In the genomic region with DNA sequence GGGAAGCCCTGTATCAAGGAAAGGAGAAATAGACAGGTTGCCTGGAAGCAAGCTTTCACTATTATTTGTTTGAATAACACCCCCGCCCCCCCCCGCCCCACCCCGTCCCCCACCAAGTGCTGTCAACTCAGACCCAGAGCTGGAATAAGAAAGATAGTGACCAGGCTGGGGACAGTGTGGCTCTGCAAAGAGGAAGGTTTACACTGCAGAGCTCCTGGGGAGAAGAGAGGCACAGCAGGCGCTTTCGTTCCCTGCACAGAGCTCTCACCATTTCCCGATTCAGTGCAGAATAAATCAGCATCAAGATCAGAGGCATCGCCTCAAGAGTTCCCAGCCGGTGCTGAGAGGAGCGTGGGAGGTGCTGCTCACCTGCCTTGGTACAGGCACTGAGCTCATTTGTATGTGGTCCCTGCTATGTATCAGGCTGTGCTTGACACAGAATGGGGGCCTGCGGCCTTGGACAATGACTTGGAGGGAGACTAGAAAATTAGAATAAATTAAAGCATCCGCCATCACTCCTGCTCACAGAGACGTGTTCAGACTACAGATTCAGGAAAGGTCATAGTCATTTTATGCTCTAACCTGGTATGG, we compare ENCODE assay signal across 13 mouse cellular contexts.
DNase-seq lines count a peak whose midpoint lies in the region; ATAC-seq and TF ChIP-seq lines count a peak whose summit lies in the region.
"Had no signal": no experiment of that assay in that cellular context is flagged by ENCODE, and none has a peak within 500 bp of the region (broad histone marks: within the 10 kb centered on the region; RNA-seq: fewer than 3 reads in every experiment).

No protein-coding gene starts in this region.

- no peaks in the 10 kb centered on the region for H3K9me3 ChIP-seq in intestine, embryonic 15.5 days
- H3K9me3 ChIP-seq in intestine, embryonic 16.5 days (ENCODE audit: control insufficient read depth, low read length): no peaks in the 10 kb centered on the region
- no peaks in the 10 kb centered on the region for H3K9me3 ChIP-seq in hindbrain, embryonic 14.5 days (ENCODE audit: control insufficient read depth, low read length)
- no peaks in the 10 kb centered on the region for H3K9me3 ChIP-seq in midbrain, embryonic 16.5 days (replicated peaks; ENCODE audit: control insufficient read depth, low read length, poor library complexity, severe bottlenecking)
- H3K9me3 ChIP-seq: heart, embryonic 15.5 days had no signal

- H3K4me2 ChIP-seq in intestine, embryonic 15.5 days (replicated peaks): no peak overlapping the region
- no peak overlapping the region for H3K4me2 ChIP-seq in intestine, embryonic 16.5 days (ENCODE audit: low read depth, low read length)
- no peak overlapping the region for H3K4me2 ChIP-seq in hindbrain, embryonic 14.5 days (replicated peaks)
- no peak overlapping the region for H3K4me2 ChIP-seq in midbrain, embryonic 16.5 days (ENCODE audit: low read length)
- H3K4me2 ChIP-seq: heart, embryonic 15.5 days; liver, embryonic 11.5 days had no signal

- DNase-seq in hindbrain, embryonic 14.5 days (ENCODE audit: low spot score): no peak
- DNase-seq in kidney, postnatal 36 days: no peak
- no peak for DNase-seq in kidney, adult 2 months
- no peak for DNase-seq in spleen, postnatal 10 days (ENCODE audit: low spot score in 2 of 2)
- DNase-seq: gastrocnemius, postnatal 14 days; kidney, adult 9 months; lung, postnatal 14 days had no signal

- H3K36me3 ChIP-seq in intestine, embryonic 15.5 days: no peaks in the 10 kb centered on the region
- H3K36me3 ChIP-seq in intestine, embryonic 16.5 days (ENCODE audit: control insufficient read depth, insufficient read depth, low read length): no peaks in the 10 kb centered on the region
- H3K36me3 ChIP-seq in hindbrain, embryonic 14.5 days (replicated peaks; ENCODE audit: control insufficient read depth, insufficient read depth): peaks cover 2% of the 10 kb centered on the region; the same call in 1 of the 2 replicates
- H3K36me3 ChIP-seq in midbrain, embryonic 16.5 days (ENCODE audit: control insufficient read depth, insufficient read depth, low read length): no peaks in the 10 kb centered on the region
- no peaks in the 10 kb centered on the region for H3K36me3 ChIP-seq in kidney, adult 2 months (ENCODE audit: control insufficient read depth, insufficient read depth, low read length)
- H3K36me3 ChIP-seq: heart, embryonic 15.5 days had no signal

- peak; percentile 58 for TF ChIP-seq POLR2A in cortical plate, adult 2 months (IDR thresholded peaks at IDR 0.05; ENCODE audit: extremely low read depth, insufficient read depth, low read length)
- no peak for TF ChIP-seq POLR2A in kidney, adult 2 months (IDR thresholded peaks at IDR 0.05; ENCODE audit: low read depth, low read length)

- no peak overlapping the region for H3K9ac ChIP-seq in intestine, embryonic 15.5 days
- no peak overlapping the region for H3K9ac ChIP-seq in intestine, embryonic 16.5 days (ENCODE audit: low read depth, low read length)
- peak overlapping the region; percentile 28; the same call in 1 of the 2 replicates for H3K9ac ChIP-seq in hindbrain, embryonic 14.5 days
- H3K9ac ChIP-seq in midbrain, embryonic 16.5 days (ENCODE audit: low read depth, low read length): peak overlapping the region; percentile 49
- H3K9ac ChIP-seq: heart, embryonic 15.5 days had no signal

- H3K4me3 ChIP-seq in intestine, embryonic 15.5 days (replicated peaks): no peak overlapping the region
- H3K4me3 ChIP-seq in intestine, embryonic 16.5 days (ENCODE audit: low read length): no peak overlapping the region
- no peak overlapping the region for H3K4me3 ChIP-seq in cortical plate, adult 2 months (ENCODE audit: insufficient read depth, low read length)
- H3K4me3 ChIP-seq in hindbrain, embryonic 14.5 days (replicated peaks; ENCODE audit: low read length): no peak overlapping the region
- H3K4me3 ChIP-seq in midbrain, embryonic 16.5 days (ENCODE audit: low read depth, low read length): no peak overlapping the region
- H3K4me3 ChIP-seq in kidney, adult 2 months (ENCODE audit: insufficient read depth, low read depth, low read length): no peak overlapping the region
- H3K4me3 ChIP-seq: heart, embryonic 15.5 days had no signal

- no peaks in the 10 kb centered on the region for H3K4me1 ChIP-seq in intestine, embryonic 15.5 days (replicated peaks)
- no peaks in the 10 kb centered on the region for H3K4me1 ChIP-seq in intestine, embryonic 16.5 days (ENCODE audit: control insufficient read depth, insufficient read depth, low read length)
- H3K4me1 ChIP-seq in cortical plate, adult 2 months (ENCODE audit: control insufficient read depth, insufficient read depth, low read length): peaks cover 21% of the 10 kb centered on the region
- peaks cover 65% of the 10 kb centered on the region for H3K4me1 ChIP-seq in hindbrain, embryonic 14.5 days (replicated peaks; ENCODE audit: control insufficient read depth, insufficient read depth, low read length)
- H3K4me1 ChIP-seq in midbrain, embryonic 16.5 days (ENCODE audit: control insufficient read depth, insufficient read depth, low read length): peaks cover 62% of the 10 kb centered on the region
- H3K4me1 ChIP-seq in kidney, adult 2 months (ENCODE audit: control insufficient read depth, insufficient read depth, low read length): no peaks in the 10 kb centered on the region
- H3K4me1 ChIP-seq: heart, embryonic 15.5 days had no signal

- TF ChIP-seq CTCF in cortical plate, adult 2 months (IDR thresholded peaks at IDR 0.05; ENCODE audit: extremely low read depth, insufficient read depth, low read length): no peak
- no peak for TF ChIP-seq CTCF in kidney, adult 2 months (conservative IDR thresholded peaks at IDR 0.05; ENCODE audit: insufficient read depth, insufficient read length, low read depth, low read length)

- no peak overlapping the region for H3K27ac ChIP-seq in intestine, embryonic 15.5 days
- no peak overlapping the region for H3K27ac ChIP-seq in intestine, embryonic 16.5 days (ENCODE audit: low read length)
- H3K27ac ChIP-seq in cortical plate, adult 2 months (ENCODE audit: insufficient read depth, low read length): peak overlapping the region; percentile 53
- peak overlapping the region; percentile 76 for H3K27ac ChIP-seq in hindbrain, embryonic 14.5 days
- peak overlapping the region; percentile 84 for H3K27ac ChIP-seq in midbrain, embryonic 16.5 days (ENCODE audit: low read length)
- no peak overlapping the region for H3K27ac ChIP-seq in kidney, adult 2 months (ENCODE audit: insufficient read depth, low read depth, low read length)
- H3K27ac ChIP-seq: heart, embryonic 15.5 days had no signal

- WGBS in intestine, embryonic 15.5 days: 47% methylated on average over 12 of the region's 12 CpGs
- 46% methylated on average over 12 of the region's 12 CpGs for WGBS in intestine, embryonic 16.5 days
- 24% methylated on average over 12 of the region's 12 CpGs for WGBS in hindbrain, embryonic 14.5 days
- 18% methylated on average over 12 of the region's 12 CpGs for WGBS in midbrain, embryonic 16.5 days
- WGBS in kidney, adult 2 months: 82% methylated on average over 12 of the region's 12 CpGs

- ATAC-seq in intestine, embryonic 15.5 days: 0 out of 2 replicates have a peak, but pooled peaks have one; percentile 21
- no peak for ATAC-seq in intestine, embryonic 16.5 days
- ATAC-seq in hindbrain, embryonic 14.5 days (ENCODE audit: low FRiP score): peak; percentile 29; the same call in 1 of the 2 replicates
- peak; percentile 66 for ATAC-seq in midbrain, embryonic 16.5 days

- no peaks in the 10 kb centered on the region for H3K27me3 ChIP-seq in intestine, embryonic 15.5 days (replicated peaks)
- H3K27me3 ChIP-seq in intestine, embryonic 16.5 days (replicated peaks; ENCODE audit: control insufficient read depth, insufficient read depth, low read length): no peaks in the 10 kb centered on the region
- H3K27me3 ChIP-seq in hindbrain, embryonic 14.5 days (ENCODE audit: control insufficient read depth, insufficient read depth, low read length): no peaks in the 10 kb centered on the region
- no peaks in the 10 kb centered on the region for H3K27me3 ChIP-seq in midbrain, embryonic 16.5 days (ENCODE audit: control insufficient read depth, insufficient read depth, low read depth, low read length)
- H3K27me3 ChIP-seq in kidney, adult 2 months (replicated peaks; ENCODE audit: control insufficient read depth, insufficient read depth, low read length): no peaks in the 10 kb centered on the region
- H3K27me3 ChIP-seq: heart, embryonic 15.5 days had no signal

Comparison
In these comparisons a context has a peak if more than half of its experiments do, and no peak if none do; other contexts are left out.
1. H3K27ac ChIP-seq: peak in cortical plate, adult 2 months (single experiment), hindbrain, embryonic 14.5 days (single experiment) and midbrain, embryonic 16.5 days (single experiment); none in intestine, embryonic 15.5 days (single experiment), intestine, embryonic 16.5 days (single experiment) and kidney, adult 2 months (single experiment).
2. H3K9ac ChIP-seq: peak in hindbrain, embryonic 14.5 days (single experiment) and midbrain, embryonic 16.5 days (single experiment); none in intestine, embryonic 15.5 days (single experiment) and intestine, embryonic 16.5 days (single experiment).